Mouse (Mus musculus) embryonic stem cell, embryonic (primary cell): ENCODE results near the gene Dcdc2a.

Experiments used
- CTCF ChIA-PET, 4 experiments: fragments of 300-600 bp in 2 of 4; fragments of 350-600 bp in 2 of 4; sonication (Branson Sonifier 250); formaldehyde crosslinking; loops; one replicate each; lab custom pipeline; 2022; ENCODE audit warnings: inconsistent platforms in 2 of 4; lab: Charles Lee
- POLR2A ChIA-PET, 4 experiments: fragments of 300-600 bp in 2 of 4; fragments of 350-600 bp in 2 of 4; sonication (Branson Sonifier 250); formaldehyde crosslinking; loops; one replicate each; lab custom pipeline; 2022; ENCODE audit warnings: antibody characterized with exemption in 4 of 4, inconsistent platforms in 1 of 4; lab: Charles Lee

The Dcdc2a gene

GRCm38 (mm10) chr13:25206950-25207349 lies 151.1 kb downstream of the Dcdc2a start:
- POLR2A ChIA-PET: no interaction called here
- CTCF ChIA-PET: no interaction called here

GRCm38 (mm10) chr13:25218394-25218793 lies 162.6 kb downstream of the Dcdc2a start:
- ChIA-PET POLR2A (interaction anchor here in 1 of 4 experiments (0.6 kb wide), 1 partner anchor 10 kb away, joined by 3 read pairs; no protein-coding TSS in a partner anchor), CTCF (no interaction called here)

- ChIA-PET CTCF (no interaction called here), POLR2A (no interaction called here)
These were observed 164.5 kb downstream of the Dcdc2a start for GRCm38 (mm10) chr13:25220186-25220787.

GRCm38 (mm10) chr13:25251893-25252292 lies 196.1 kb downstream of the Dcdc2a start:
- CTCF ChIA-PET: no interaction called here
- POLR2A ChIA-PET: interaction anchor here in 1 of 4 experiments (0.6 kb wide), 1 partner anchor 141 kb away, joined by 3 read pairs; no protein-coding TSS in a partner anchor

GRCm38 (mm10) chr13:25254478-25255263 lies 198.9 kb downstream of the Dcdc2a start:
- ChIA-PET POLR2A (no interaction called here), CTCF (no interaction called here)

GRCm38 (mm10) chr13:25257608-25258007 lies 201.8 kb downstream of the Dcdc2a start:
- POLR2A ChIA-PET: no interaction called here
- CTCF ChIA-PET: no interaction called here
